Mouse (Mus musculus) lung, adult 2 months (tissue): ENCODE results near the gene Isoc2a. TPM values are rescaled to one million over a fixed set of nuclear protein-coding genes. Genes with fewer than 3 reads are reported as not detected.

Source experiments
- DNase-seq: peaks from one replicate; pipeline ENCODE4 v3.0.0; 2022
- H3K4me1 ChIP-seq: fragments of 200-500 bp; 2 replicates; pipeline ENCODE4 v1.6.1; 2011; ENCODE audit warnings: low read length; ENCODE audit not compliant: control insufficient read depth, insufficient read depth
- H3K4me3 ChIP-seq: fragments of 200-500 bp; replicated peaks from 2 replicates; pipeline ENCODE3; 2011; ENCODE audit warnings: low read depth, mild to moderate bottlenecking, control low read depth, low read length; ENCODE audit errors: extremely low read depth
- CTCF ChIP-seq: fragments of 200-500 bp; IDR thresholded peaks from 2 replicates; pipeline ENCODE4 v1.5.1; 2011; ENCODE audit warnings: mild to moderate bottlenecking, low read length, control low read depth; ENCODE audit not compliant: insufficient read depth
- POLR2A ChIP-seq: fragments of 200-500 bp; IDR thresholded peaks from 2 replicates; pipeline ENCODE4 v1.6.1; 2011; ENCODE audit warnings: low read depth, mild to moderate bottlenecking, control low read depth, low read length, borderline replicate concordance; ENCODE audit errors: extremely low read depth
- whole genome bisulfite sequencing: fragments of 180-500 bp; shearing (Covaris S2); methylation state at CpG from one replicate; pipeline ENCODE4 v1.1.7; 2018; 5-methylcytosine and 5-hydroxymethylcytosine counted together
- polyA plus RNA-seq: library from polyadenylated mRNA; depleted of rRNA; stranded (reverse); fragments of >200 nt; gene quantifications from 2 replicates; pipeline ENCODE4 v1.2.3, GENCODE M21; 2012

Gene Isoc2a
- polyA plus RNA-seq, 1 experiment: 13.4 TPM

DNA sequence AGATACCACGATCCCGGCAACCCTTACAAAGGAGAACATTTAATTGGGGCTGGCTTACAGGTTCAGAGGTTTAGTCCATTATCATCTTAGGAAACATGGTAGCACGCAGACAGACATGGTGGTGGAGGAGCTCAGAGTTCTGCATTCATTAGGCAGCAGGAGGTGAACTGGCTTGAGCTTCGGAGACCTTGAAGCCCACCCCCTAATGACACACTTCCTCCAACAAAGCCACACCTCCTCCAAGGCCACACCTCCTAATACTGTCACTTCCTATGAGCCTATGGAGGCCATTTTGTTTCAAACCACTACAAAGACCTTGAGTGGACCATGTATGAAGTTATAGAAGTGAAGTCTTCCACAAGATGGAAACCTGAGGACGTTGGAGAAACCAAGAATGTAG lies 35.3 kb downstream of the Isoc2a start:
- 58% methylated on average over 5 of the region's 5 CpGs for WGBS
- Histone ChIP-seq H3K4me3 (no peak overlapping the region), H3K4me1 (peaks cover 9% of the 10 kb centered on the region; the same call in 1 of the 2 replicates)
- no peak for DNase-seq
- TF ChIP-seq POLR2A (no peak), CTCF (no peak)

DNA sequence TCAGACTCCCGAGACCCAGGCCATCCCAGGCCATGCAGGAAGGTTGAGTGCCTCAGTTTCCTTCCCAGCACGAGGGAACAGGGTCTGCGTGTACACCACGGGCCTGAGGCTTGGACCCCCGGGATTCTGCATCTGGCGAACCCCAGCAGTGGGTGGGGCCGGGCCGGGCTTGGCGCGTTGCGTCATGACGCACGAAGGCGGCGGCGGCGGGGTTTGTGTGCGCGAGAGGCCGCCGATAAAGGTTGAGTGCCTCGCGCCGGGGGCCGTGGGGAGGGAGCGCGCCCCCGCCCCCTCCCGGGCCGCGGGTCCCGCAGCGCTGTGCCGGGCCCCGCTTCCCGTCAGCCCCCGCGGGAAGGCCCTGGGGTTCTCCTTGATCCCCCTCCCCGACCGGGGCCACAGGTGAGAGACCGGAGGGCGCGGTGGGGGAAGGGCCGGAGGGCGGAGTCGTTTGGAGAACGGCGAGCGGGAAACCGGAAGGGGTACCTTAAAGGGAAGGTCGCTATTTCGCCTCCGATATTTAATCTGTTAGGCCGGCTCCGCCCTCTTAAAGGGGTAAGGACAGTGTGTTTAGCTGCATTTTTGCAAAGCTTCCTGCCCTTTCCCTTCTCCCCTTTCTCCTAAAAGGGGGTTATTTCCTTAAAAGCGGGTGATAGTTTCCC lies 38.2 kb downstream of the Isoc2a start, which contains the start of gene Zfp628:
Zfp628 (plus strand) TSS at position 211 of the 659 bp plus-strand sequence.
- TF ChIP-seq CTCF: no peak
- TF ChIP-seq POLR2A: peak; percentile 92; the same call in 1 of the 2 replicates
- peak within 1 kb of the TSS; percentile 85 for H3K4me3 ChIP-seq
- peaks cover 9% of the 10 kb centered on the region; the same call in 1 of the 2 replicates for H3K4me1 ChIP-seq
- under 1% methylated on average over 56 of the region's 56 CpGs for WGBS
- peak; percentile 95 for DNase-seq

DNA sequence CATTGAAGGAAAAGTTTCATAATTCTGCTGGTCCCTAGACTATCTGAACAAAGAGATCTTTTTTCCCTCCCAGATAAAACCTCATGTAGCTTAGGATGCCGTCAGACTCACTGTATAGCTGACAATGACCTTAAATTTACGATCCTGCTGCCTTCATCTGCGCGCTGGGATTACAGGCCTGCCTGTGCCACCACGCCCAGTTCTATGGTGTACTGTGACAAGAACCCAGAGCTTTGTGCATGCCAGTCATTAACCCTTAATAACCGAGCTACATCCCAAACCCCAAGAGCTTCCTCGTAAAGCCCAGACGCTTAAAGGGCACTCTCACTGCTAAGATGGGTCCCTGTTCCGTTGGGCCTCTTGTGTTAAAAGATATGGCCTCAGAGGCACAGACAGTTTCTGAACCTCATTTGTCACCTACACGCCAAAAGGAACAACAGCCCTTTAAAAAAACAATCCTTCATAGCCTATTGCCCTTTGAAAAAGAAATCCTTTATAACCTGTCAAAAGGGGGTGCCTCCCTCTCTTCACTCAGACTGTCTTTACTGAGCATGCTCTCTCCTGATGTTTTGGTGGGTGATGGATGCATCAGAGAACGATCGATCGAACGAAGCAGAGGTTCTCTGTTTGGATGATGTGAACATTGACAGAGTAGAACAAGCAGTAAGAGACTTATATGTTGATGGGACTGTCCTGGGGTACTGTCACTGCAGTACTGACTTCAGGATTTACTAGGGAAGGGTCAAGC lies 38.9 kb downstream of the Isoc2a start:
- Histone ChIP-seq H3K4me3 (peak overlapping the region; percentile 85), H3K4me1 (peaks cover 9% of the 10 kb centered on the region; the same call in 1 of the 2 replicates)
- 8% methylated on average over 14 of the region's 14 CpGs for WGBS
- no peak for DNase-seq
- no peak for TF ChIP-seq POLR2A
- TF ChIP-seq CTCF: no peak

DNA sequence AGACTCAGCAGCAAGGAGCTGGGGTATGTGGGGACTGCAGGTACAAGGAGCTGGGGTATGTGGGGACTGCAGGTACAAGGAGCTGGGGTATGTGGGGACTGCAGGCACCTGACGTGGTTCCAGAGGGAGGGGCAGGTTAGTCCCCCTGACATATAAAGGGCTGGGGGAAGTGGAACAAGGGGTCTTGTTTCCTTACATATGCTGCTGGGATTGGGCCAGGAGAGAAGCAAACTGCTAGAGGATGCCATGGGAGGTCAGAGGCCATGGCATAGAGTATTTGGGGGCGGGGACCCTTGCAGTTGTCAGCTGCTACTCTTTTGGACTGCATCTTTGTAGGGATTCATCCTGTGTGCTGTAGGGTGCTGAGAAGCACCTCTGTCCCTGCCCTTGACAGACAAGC lies 40.5 kb downstream of the Isoc2a start:
- Histone ChIP-seq H3K4me1 (peaks cover 10% of the 10 kb centered on the region), H3K4me3 (no peak overlapping the region)
- no peak for TF ChIP-seq CTCF
- TF ChIP-seq POLR2A: no peak
- no peak for DNase-seq
- WGBS: 89% methylated on average over 2 of the region's 2 CpGs

DNA sequence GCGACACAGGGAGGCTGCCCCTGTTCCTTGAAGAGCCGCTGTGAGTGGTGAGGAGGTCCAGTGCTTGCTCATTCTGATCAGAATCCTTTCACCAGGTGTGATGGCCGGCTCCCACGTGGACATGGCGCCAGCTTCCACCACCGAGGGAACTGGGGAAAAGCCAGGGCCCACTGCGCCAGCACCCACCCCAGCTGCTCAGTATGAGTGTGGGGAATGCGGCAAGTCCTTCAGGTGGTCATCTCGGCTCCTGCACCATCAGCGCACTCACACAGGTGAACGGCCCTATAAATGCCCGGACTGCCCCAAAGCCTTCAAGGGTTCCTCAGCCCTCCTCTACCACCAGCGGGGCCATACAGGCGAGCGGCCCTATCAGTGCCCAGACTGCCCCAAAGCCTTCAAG lies 41.7 kb downstream of the Isoc2a start:
- TF ChIP-seq POLR2A (no peak), CTCF (no peak)
- Histone ChIP-seq H3K4me1 (peaks cover 16% of the 10 kb centered on the region), H3K4me3 (no peak overlapping the region)
- 92% methylated on average over 15 of the region's 15 CpGs for WGBS
- DNase-seq: no peak

DNA sequence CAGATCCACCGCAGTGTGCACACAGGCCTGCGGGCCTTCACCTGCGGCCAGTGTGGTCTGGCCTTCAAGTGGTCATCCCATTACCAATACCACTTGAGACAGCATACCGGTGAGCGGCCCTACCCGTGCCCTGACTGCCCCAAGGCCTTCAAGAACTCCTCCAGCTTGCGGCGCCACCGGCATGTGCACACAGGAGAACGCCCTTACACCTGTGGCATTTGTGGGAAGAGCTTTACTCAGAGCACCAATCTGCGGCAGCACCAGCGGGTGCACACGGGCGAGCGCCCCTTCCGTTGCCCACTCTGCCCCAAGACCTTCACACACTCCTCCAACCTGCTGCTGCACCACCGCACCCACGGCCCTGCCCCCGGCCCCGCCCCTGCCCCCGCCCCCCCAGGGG lies 42.1 kb downstream of the Isoc2a start:
- TF ChIP-seq CTCF (no peak), POLR2A (no peak)
- DNase-seq: no peak
- WGBS: 89% methylated on average over 21 of the region's 21 CpGs
- Histone ChIP-seq H3K4me1 (peaks cover 16% of the 10 kb centered on the region), H3K4me3 (no peak overlapping the region)

DNA sequence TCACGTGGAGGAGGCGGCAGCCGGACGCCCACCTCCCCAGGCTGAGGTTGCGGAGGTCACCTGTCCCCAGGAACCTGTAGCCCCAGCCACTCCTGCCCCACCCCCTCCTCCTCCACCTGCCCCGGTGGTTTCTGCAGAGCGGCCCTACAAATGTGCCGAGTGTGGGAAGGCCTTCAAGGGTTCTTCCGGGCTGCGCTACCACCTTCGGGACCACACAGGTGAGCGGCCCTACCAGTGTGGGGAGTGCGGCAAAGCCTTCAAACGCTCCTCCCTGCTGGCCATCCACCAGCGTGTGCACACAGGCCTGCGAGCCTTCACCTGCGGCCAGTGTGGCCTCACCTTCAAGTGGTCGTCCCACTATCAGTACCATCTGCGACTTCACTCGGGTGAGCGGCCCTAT lies 43.0 kb downstream of the Isoc2a start:
- no peak for DNase-seq
- no peak overlapping the region for H3K4me3 ChIP-seq
- WGBS: 93% methylated on average over 21 of the region's 21 CpGs
- TF ChIP-seq POLR2A (no peak), CTCF (no peak)
- peaks cover 16% of the 10 kb centered on the region for H3K4me1 ChIP-seq

DNA sequence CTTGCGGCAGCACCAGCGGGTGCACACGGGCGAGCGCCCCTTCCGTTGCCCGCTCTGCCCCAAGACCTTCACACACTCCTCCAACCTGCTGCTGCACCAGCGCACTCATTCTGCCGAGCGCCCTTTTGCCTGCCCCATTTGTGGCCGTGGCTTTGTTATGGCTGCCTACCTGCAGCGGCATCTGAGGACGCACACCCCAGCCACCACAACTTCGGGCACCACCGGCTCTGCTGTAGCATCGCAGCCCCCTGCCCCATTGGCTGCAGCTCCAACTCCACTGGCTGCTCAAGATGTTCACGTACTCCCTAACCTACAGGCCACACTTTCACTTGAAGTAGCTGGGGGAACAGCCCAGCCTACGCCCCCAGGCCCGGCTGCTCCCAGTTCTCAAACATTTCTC lies 43.5 kb downstream of the Isoc2a start:
- WGBS: 93% methylated on average over 19 of the region's 19 CpGs
- Histone ChIP-seq H3K4me3 (no peak overlapping the region), H3K4me1 (peaks cover 16% of the 10 kb centered on the region)
- DNase-seq: no peak
- TF ChIP-seq CTCF: no peak
- no peak for TF ChIP-seq POLR2A

DNA sequence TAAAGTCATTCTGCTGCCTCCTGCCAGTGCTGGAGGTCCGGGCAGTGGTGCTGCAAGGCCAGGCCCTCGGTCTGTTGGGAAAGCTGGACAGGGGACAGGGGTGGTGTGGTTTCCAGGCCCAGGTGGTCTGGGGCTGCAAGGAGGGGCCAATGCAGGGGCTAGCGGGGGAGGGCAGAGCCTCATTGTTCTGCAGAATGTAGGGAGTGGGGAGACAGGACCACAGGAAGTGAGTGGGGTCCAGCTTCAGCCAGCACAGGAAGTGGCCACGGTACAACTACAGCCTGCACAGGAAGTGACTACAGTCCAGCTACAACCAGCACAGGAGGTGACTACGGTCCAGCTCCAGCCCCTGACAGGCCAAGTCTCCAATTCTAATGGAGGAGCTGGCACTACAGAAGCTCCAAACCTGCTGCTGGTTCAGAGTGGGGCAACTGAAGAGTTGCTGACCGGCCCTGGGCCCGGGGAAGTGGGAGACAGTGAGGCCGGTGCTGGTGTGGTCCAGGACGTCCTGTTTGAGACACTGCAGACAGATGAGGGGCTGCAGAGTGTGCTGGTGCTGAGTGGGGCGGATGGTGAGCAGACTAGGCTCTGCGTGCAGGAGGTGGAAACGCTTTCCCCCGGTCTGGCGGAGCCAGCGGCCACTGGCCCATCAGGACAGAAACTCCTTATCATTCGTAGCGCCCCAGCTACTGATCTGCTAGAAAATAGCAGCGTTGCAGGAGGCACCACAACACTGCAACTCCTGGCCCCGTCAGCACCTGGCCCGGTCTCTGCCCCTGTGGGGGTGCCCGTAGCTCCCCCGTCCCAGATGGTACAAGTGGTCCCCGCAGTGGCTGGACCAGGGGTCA lies 44.2 kb downstream of the Isoc2a start:
- H3K4me1 ChIP-seq: peaks cover 11% of the 10 kb centered on the region

More for the DNA sequence above, 44.2 kb downstream of the Isoc2a start:
- DNase-seq: no peak
- 53% methylated on average over 23 of the region's 23 CpGs for WGBS
- H3K4me3 ChIP-seq: no peak overlapping the region
- TF ChIP-seq POLR2A: no peak
- no peak for TF ChIP-seq CTCF
